Mouse (Mus musculus) MEL (cell line): Measurements from ENCODE around the gene Hoxb4. TPM values are rescaled to one million over a fixed set of nuclear protein-coding genes. Genes with fewer than 3 reads are reported as not detected.

Source experiments
- DNase-seq: peaks from one replicate; pipeline ENCODE4 v3.0.0; 2011; ENCODE audit warnings: low read depth, low spot score
- H3K27ac ChIP-seq: 2 replicates; pipeline ENCODE4 v1.5.1; 2012; ENCODE audit warnings: low read depth, mild to moderate bottlenecking, control low read depth, low read length, moderate library complexity; ENCODE audit not compliant: control insufficient read depth
- H3K27me3 ChIP-seq, 2 experiments: fragments of 150-350 bp in 1 of 2; sonication (generic) in 1 of 2; 2 replicates each; pipeline ENCODE4 v1.6.1; 2012; ENCODE audit warnings: low read length in 2 of 2, mild to moderate bottlenecking in 2 of 2, improper control_type of control experiment in 1 of 2, moderate library complexity in 1 of 2; ENCODE audit not compliant: insufficient read depth in 2 of 2, control insufficient read depth in 1 of 2
- H3K36me3 ChIP-seq, 2 experiments: 2 replicates each; pipeline ENCODE4 v1.6.1; 2012 to 2014; ENCODE audit warnings: low read length in 2 of 2, improper control_type of control experiment in 1 of 2, inconsistent platforms in 1 of 2, mild to moderate bottlenecking in 1 of 2; ENCODE audit not compliant: insufficient read depth in 2 of 2, control insufficient read depth in 1 of 2
- H3K4me1 ChIP-seq, 2 experiments: fragments of 150-350 bp in 1 of 2; sonication (generic) in 1 of 2; 2 replicates each; pipeline ENCODE4 v1.6.1; 2012; ENCODE audit warnings: low read length in 2 of 2, improper control_type of control experiment in 1 of 2, mild to moderate bottlenecking in 1 of 2; ENCODE audit not compliant: insufficient read depth in 2 of 2, control insufficient read depth in 1 of 2
- H3K4me3 ChIP-seq, 2 experiments: fragments of 150-350 bp in 1 of 2; sonication (generic) in 1 of 2; 2 replicates each; pipeline ENCODE4 v1.5.1; 2012; ENCODE audit warnings: low read depth in 2 of 2, low read length in 2 of 2, mild to moderate bottlenecking in 2 of 2, moderate library complexity in 2 of 2, control low read depth in 1 of 2, improper control_type of control experiment in 1 of 2; ENCODE audit not compliant: control insufficient read depth in 1 of 2, insufficient read depth in 1 of 2
- H3K79me2 ChIP-seq: 2 replicates; pipeline ENCODE4 v1.6.1; 2012; ENCODE audit warnings: mild to moderate bottlenecking, low read length, moderate library complexity; ENCODE audit not compliant: control insufficient read depth, poor library complexity, insufficient read depth
- H3K9ac ChIP-seq: 2 replicates; pipeline ENCODE4 v1.6.1; 2012; ENCODE audit warnings: low read depth, mild to moderate bottlenecking, control low read depth, low read length, moderate library complexity; ENCODE audit not compliant: control insufficient read depth, poor library complexity, severe bottlenecking
- H3K9me3 ChIP-seq: fragments of 150-350 bp; sonication (generic); replicated peaks from 2 replicates; pipeline ENCODE4 v1.6.1; 2012; ENCODE audit warnings: mild to moderate bottlenecking, low read length, improper control_type of control experiment, moderate library complexity; ENCODE audit not compliant: insufficient read depth
- BHLHE40 ChIP-seq: IDR thresholded peaks from 2 replicates; pipeline ENCODE4 v1.6.1; 2012; ENCODE audit warnings: low read depth, mild to moderate bottlenecking, inconsistent platforms, low read length, improper control_type of control experiment, borderline replicate concordance
- CHD2 ChIP-seq: IDR thresholded peaks from 2 replicates; pipeline ENCODE4 v1.6.1; 2011; ENCODE audit warnings: low read length, improper control_type of control experiment
- E2F4 ChIP-seq: IDR thresholded peaks from 2 replicates; pipeline ENCODE4 v1.6.1; 2011; ENCODE audit warnings: low read depth, low read length, improper control_type of control experiment, borderline replicate concordance
- EP300 ChIP-seq, 2 experiments: IDR thresholded peaks; 2 replicates each; pipeline ENCODE4 v1.6.1; 2011; ENCODE audit warnings: improper control_type of control experiment in 2 of 2, low read length in 2 of 2, low read depth in 1 of 2, mild to moderate bottlenecking in 1 of 2
- GABPA ChIP-seq: IDR thresholded peaks from 2 replicates; pipeline ENCODE4 v1.6.1; 2012; ENCODE audit warnings: low read depth, mild to moderate bottlenecking, inconsistent platforms, low read length, improper control_type of control experiment, moderate library complexity
- JUND ChIP-seq: IDR thresholded peaks from 2 replicates; pipeline ENCODE4 v1.6.1; 2011; ENCODE audit warnings: low read depth, mild to moderate bottlenecking, improper control_type of control experiment, low read length
- KAT2A ChIP-seq: conservative IDR thresholded peaks from 2 replicates; pipeline ENCODE4 v1.6.1; 2012; ENCODE audit warnings: low read depth, low read length, improper control_type of control experiment, inconsistent platforms
- MAX ChIP-seq: IDR thresholded peaks from 2 replicates; pipeline ENCODE4 v1.6.1; 2011; ENCODE audit warnings: low read length, improper control_type of control experiment
- MAZ ChIP-seq: IDR thresholded peaks from 2 replicates; pipeline ENCODE4 v1.6.1; 2012; ENCODE audit warnings: low read depth, mild to moderate bottlenecking, inconsistent platforms, low read length, improper control_type of control experiment
- MYB ChIP-seq: IDR thresholded peaks from 2 replicates; pipeline ENCODE4 v1.6.1; 2011; ENCODE audit warnings: mild to moderate bottlenecking, low read depth, low read length, improper control_type of control experiment
- MYC ChIP-seq: IDR thresholded peaks from 2 replicates; pipeline ENCODE4 v1.6.1; 2011; ENCODE audit warnings: low read depth, mild to moderate bottlenecking, low read length, improper control_type of control experiment, moderate library complexity
- NELFE ChIP-seq: IDR thresholded peaks from 2 replicates; pipeline ENCODE4 v1.6.1; 2011; ENCODE audit warnings: low read depth, low read length, improper control_type of control experiment
- NRF1 ChIP-seq: IDR thresholded peaks from 2 replicates; pipeline ENCODE4 v1.6.1; 2014; ENCODE audit warnings: low read depth, mild to moderate bottlenecking, inconsistent platforms, low read length, improper control_type of control experiment, moderate library complexity; ENCODE audit not compliant: poor library complexity, insufficient read depth, severe bottlenecking
- POLR2AphosphoS5 ChIP-seq: IDR thresholded peaks from 2 replicates; pipeline ENCODE4 v1.6.1; 2012; ENCODE audit warnings: low read depth, borderline replicate concordance, mild to moderate bottlenecking, inconsistent platforms, low read length, moderate library complexity, mixed read lengths
- RAD21 ChIP-seq: IDR thresholded peaks from 2 replicates; pipeline ENCODE4 v1.6.1; 2011; ENCODE audit warnings: mild to moderate bottlenecking, low read depth, low read length, improper control_type of control experiment
- TCF12 ChIP-seq: IDR thresholded peaks from 2 replicates; pipeline ENCODE4 v1.6.1; 2014; ENCODE audit warnings: low read depth, mild to moderate bottlenecking, inconsistent platforms, low read length, improper control_type of control experiment, moderate library complexity
- UBTF ChIP-seq: IDR thresholded peaks from 2 replicates; pipeline ENCODE4 v1.6.1; 2012; ENCODE audit warnings: low read depth, mild to moderate bottlenecking, inconsistent platforms, low read length, improper control_type of control experiment, moderate library complexity, borderline replicate concordance; ENCODE audit not compliant: insufficient read depth
- ZC3H11A ChIP-seq: IDR thresholded peaks from 2 replicates; pipeline ENCODE4 v1.6.1; 2012; ENCODE audit warnings: low read depth, mild to moderate bottlenecking, inconsistent platforms, low read length, improper control_type of control experiment
- ZNF384 ChIP-seq: IDR thresholded peaks from 2 replicates; pipeline ENCODE4 v1.6.1; 2012; ENCODE audit warnings: low read depth, mild to moderate bottlenecking, inconsistent platforms, low read length, improper control_type of control experiment
- polyA plus RNA-seq, 2 experiments: library from polyadenylated mRNA; stranded (reverse) in 1 of 2; unstranded in 1 of 2; fragments of >175 nt in 1 of 2; fragments of >200 nt in 1 of 2; gene quantifications; 2 replicates each; pipeline versions ENCODE4 v1.2.1 to v1.2.4; 2012; ENCODE audit warnings: low replicate concordance in 2 of 2, low read depth in 1 of 2; ENCODE audit not compliant: insufficient read length in 2 of 2, insufficient read depth in 1 of 2, missing spikeins in 1 of 2
- total RNA-seq: library from RNA; depleted of rRNA; stranded (reverse); fragments of 300-350 nt; gene quantifications from 2 replicates; pipeline ENCODE4 v1.2.3, GENCODE M21; 2012

The Hoxb4 gene
- total and polyA plus RNA-seq, 3 experiments: not detected

- Histone ChIP-seq H3K4me3 (no peak overlapping the region), H3K9me3 (no peaks in the 10 kb centered on the region), H3K79me2 (no peaks in the 10 kb centered on the region)
- DNase-seq: no peak
- no peak for TF ChIP-seq ZC3H11A
- TF ChIP-seq ZNF384: no peak
- TF ChIP-seq MYC: no peak
- TF ChIP-seq POLR2AphosphoS5: no peak
- TF ChIP-seq GABPA: no peak
- no peak for TF ChIP-seq TCF12
- TF ChIP-seq JUND: no peak
- TF ChIP-seq MAX: no peak
- TF ChIP-seq, all 39 proteins: peak for 0
- no peaks in the 10 kb centered on the region for H3K4me1 ChIP-seq
- H3K27ac ChIP-seq: no peak overlapping the region
- H3K27me3 ChIP-seq: no peaks in the 10 kb centered on the region; a peak in 1 of 4 replicates
- no peaks in the 10 kb centered on the region for H3K36me3 ChIP-seq
- H3K9ac ChIP-seq: no peak overlapping the region
These were observed 27.3 kb downstream of the Hoxb4 start for GRCm38 (mm10) chr11:96345220-96345892.

- no peaks in the 10 kb centered on the region for H3K4me1 ChIP-seq
- H3K27me3 ChIP-seq: peaks cover 0 to 1% of the 10 kb centered on the region in 2 experiments; a peak in 3 of 4 replicates
- no peak overlapping the region for H3K27ac ChIP-seq
These were observed 28.1 kb downstream of the Hoxb4 start for GRCm38 (mm10) chr11:96345893-96346806.

More at GRCm38 (mm10) chr11:96345893-96346806, 28.1 kb downstream of the Hoxb4 start:
- Histone ChIP-seq H3K9me3 (no peaks in the 10 kb centered on the region), H3K9ac (no peak overlapping the region), H3K36me3 (no peaks in the 10 kb centered on the region), H3K79me2 (no peaks in the 10 kb centered on the region), H3K4me3 (no peak overlapping the region)
- DNase-seq: no peak
- TF ChIP-seq BHLHE40 (no peak), ZC3H11A (no peak), MYB (no peak), CHD2 (no peak), NELFE (no peak), MAZ (no peak), KAT2A (no peak), E2F4 (no peak), EP300 (IDR thresholded peaks at IDR 0.05; ENCODE audit: low read depth in 1 of 2, low read length in 2 of 2) (no peak), NRF1 (no peak), UBTF (no peak), JUND (no peak), RAD21 (no peak)
